Mouse (Mus musculus): ENCODE measurements around the gene Ndufs2. TPM values are rescaled to one million over a fixed set of nuclear protein-coding genes. Genes with fewer than 3 reads are reported as not detected.
A peak's percentile ranks its signal among the peaks of the same experiment; 100 is the strongest.

The Ndufs2 gene
- polyA plus RNA-seq, 1 experiment from 2014 or later, result 247 TPM

GRCm38 (mm10) chr1:171193911-171194830, 57.0 kb downstream of the Ndufs2 start:
- Histone ChIP-seq H3K27me3 (replicated peaks; ENCODE audit: control insufficient read depth, insufficient read depth, low read length) (peaks cover 33% of the 10 kb centered on the region), H3K4me1 (replicated peaks; ENCODE audit: control insufficient read depth, insufficient read depth, low read length) (peaks cover 36% of the 10 kb centered on the region), H3K27ac (ENCODE audit: low read depth) (no peak overlapping the region), H3K4me2 (ENCODE audit: low read length) (peak overlapping the region; percentile 51), H3K9me3 (ENCODE audit: control insufficient read depth, low read length) (no peaks in the 10 kb centered on the region), H3K9ac (ENCODE audit: low read length) (no peak overlapping the region), H3K4me3 (ENCODE audit: low read depth, low read length) (peak overlapping the region; percentile 27; the same call in 1 of the 2 replicates), H3K36me3 (ENCODE audit: control insufficient read depth, insufficient read depth, low read length) (no peaks in the 10 kb centered on the region)
- DNase-seq (ENCODE audit: low spot score), result no peak
- no peak for ATAC-seq (replicated peaks; ENCODE audit: low FRiP score, low TSS enrichment, low read depth)
- WGBS, result 25% methylated on average over 11 of the region's 11 CpGs

DNA sequence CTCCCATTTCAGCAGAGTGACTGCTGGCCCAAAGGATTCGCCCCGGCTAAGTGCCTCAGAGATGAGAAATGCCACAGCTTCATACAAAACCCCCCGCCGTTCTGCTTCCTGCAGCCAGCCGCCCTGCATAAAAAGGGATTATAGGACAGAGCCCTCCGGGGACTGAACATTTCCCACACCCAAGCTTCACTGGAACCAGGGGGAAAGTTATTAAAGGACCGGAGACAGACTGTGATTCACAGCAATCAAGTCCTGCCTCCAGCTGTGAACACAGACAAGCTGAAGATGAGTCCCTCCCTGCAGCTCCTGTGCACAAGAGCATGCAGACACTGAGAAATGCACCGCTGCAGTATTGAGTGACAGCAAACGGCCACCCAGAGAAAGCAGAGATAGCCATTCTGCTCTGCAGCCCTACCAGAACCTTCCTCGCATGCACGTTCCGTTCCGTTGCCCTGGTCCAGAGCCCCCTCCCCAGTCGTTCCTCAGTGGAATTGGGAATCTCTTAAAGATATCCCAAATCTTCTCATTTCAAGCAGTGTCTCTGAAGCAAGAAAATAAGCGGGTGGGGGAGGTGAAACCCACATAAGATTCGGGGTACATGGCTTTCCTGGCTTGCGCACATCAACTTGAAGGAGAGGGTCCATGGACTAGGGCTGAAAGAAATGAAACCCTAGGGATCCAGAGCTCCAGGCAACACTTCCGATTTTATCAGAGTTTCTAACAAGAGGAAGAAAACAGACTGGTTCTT, 57.9 kb downstream of the Ndufs2 start:
- no peaks in the 10 kb centered on the region for H3K36me3 ChIP-seq (ENCODE audit: control insufficient read depth, insufficient read depth, low read length)
- WGBS, result 8% methylated on average over 18 of the region's 18 CpGs

GRCm38 (mm10) chr1:171192283-171192682, 58.9 kb downstream of the Ndufs2 start:
- no peak overlapping the region for H3K27ac ChIP-seq (ENCODE audit: low read depth)
- no peak overlapping the region; the same call in 1 of the 2 replicates for H3K4me2 ChIP-seq (ENCODE audit: low read length)
- peaks cover 43% of the 10 kb centered on the region for H3K4me1 ChIP-seq (replicated peaks; ENCODE audit: control insufficient read depth, insufficient read depth, low read length)
- H3K9me3 ChIP-seq (ENCODE audit: control insufficient read depth, low read length), result no peaks in the 10 kb centered on the region
- ATAC-seq (replicated peaks; ENCODE audit: low FRiP score, low TSS enrichment, low read depth) (no peak), DNase-seq (ENCODE audit: low spot score) (no peak)
- no peak overlapping the region for H3K9ac ChIP-seq (ENCODE audit: low read length)
- no peak overlapping the region for H3K4me3 ChIP-seq (ENCODE audit: low read depth, low read length)
- no peaks in the 10 kb centered on the region for H3K36me3 ChIP-seq (ENCODE audit: control insufficient read depth, insufficient read depth, low read length)
- 46% methylated on average over 10 of the region's 10 CpGs for WGBS
- H3K27me3 ChIP-seq (replicated peaks; ENCODE audit: control insufficient read depth, insufficient read depth, low read length), result peaks cover 33% of the 10 kb centered on the region

More for the DNA sequence above, 57.9 kb downstream of the Ndufs2 start:
- H3K27me3 ChIP-seq (replicated peaks; ENCODE audit: control insufficient read depth, insufficient read depth, low read length), result peaks cover 33% of the 10 kb centered on the region
- H3K4me1 ChIP-seq (replicated peaks; ENCODE audit: control insufficient read depth, insufficient read depth, low read length), result peaks cover 43% of the 10 kb centered on the region
- H3K9ac ChIP-seq (ENCODE audit: low read length), result no peak overlapping the region
- peak overlapping the region; percentile 43; the same call in 1 of the 2 replicates for H3K27ac ChIP-seq (ENCODE audit: low read depth)
- H3K4me2 ChIP-seq (ENCODE audit: low read length), result peak overlapping the region; percentile 51
- no peak for DNase-seq (ENCODE audit: low spot score)
- H3K4me3 ChIP-seq (ENCODE audit: low read depth, low read length), result peak overlapping the region; percentile 27
- no peaks in the 10 kb centered on the region for H3K9me3 ChIP-seq (ENCODE audit: control insufficient read depth, low read length)
- ATAC-seq (replicated peaks; ENCODE audit: low FRiP score, low TSS enrichment, low read depth), result no peak

GRCm38 (mm10) chr1:171190832-171191231, 60.4 kb downstream of the Ndufs2 start:
- whole genome bisulfite sequencing, result 94% methylated on average over 9 of the region's 9 CpGs
- Histone ChIP-seq H3K27me3 (replicated peaks; ENCODE audit: control insufficient read depth, insufficient read depth, low read length) (0 out of 2 replicates have a peak, but pooled peaks cover 21% of the 10 kb centered on the region), H3K27ac (ENCODE audit: low read depth) (no peak overlapping the region), H3K9ac (ENCODE audit: low read length) (no peak overlapping the region), H3K4me2 (ENCODE audit: low read length) (no peak overlapping the region), H3K36me3 (ENCODE audit: control insufficient read depth, insufficient read depth, low read length) (no peaks in the 10 kb centered on the region), H3K9me3 (ENCODE audit: control insufficient read depth, low read length) (no peaks in the 10 kb centered on the region), H3K4me1 (replicated peaks; ENCODE audit: control insufficient read depth, insufficient read depth, low read length) (peaks cover 49% of the 10 kb centered on the region), H3K4me3 (ENCODE audit: low read depth, low read length) (no peak overlapping the region)
- ATAC-seq (replicated peaks; ENCODE audit: low FRiP score, low TSS enrichment, low read depth), result no peak
- no peak for DNase-seq (ENCODE audit: low spot score)

- Histone ChIP-seq H3K4me3 (ENCODE audit: low read depth, low read length) (no peak overlapping the region), H3K27ac (ENCODE audit: low read depth) (peak overlapping the region; percentile 40; the same call in 1 of the 2 replicates), H3K9ac (ENCODE audit: low read length) (no peak overlapping the region), H3K36me3 (ENCODE audit: control insufficient read depth, insufficient read depth, low read length) (no peaks in the 10 kb centered on the region), H3K9me3 (ENCODE audit: control insufficient read depth, low read length) (no peaks in the 10 kb centered on the region), H3K27me3 (replicated peaks; ENCODE audit: control insufficient read depth, insufficient read depth, low read length) (0 out of 2 replicates have a peak, but pooled peaks cover 11% of the 10 kb centered on the region), H3K4me2 (ENCODE audit: low read length) (peak overlapping the region; percentile 9; the same call in 1 of the 2 replicates), H3K4me1 (replicated peaks; ENCODE audit: control insufficient read depth, insufficient read depth, low read length) (peaks cover 48% of the 10 kb centered on the region)
- WGBS, result 46% methylated on average over 14 of the region's 14 CpGs
- DNase-seq (ENCODE audit: low spot score) (no peak), ATAC-seq (replicated peaks; ENCODE audit: low FRiP score, low TSS enrichment, low read depth) (no peak)
Measured at GRCm38 (mm10) chr1:171189476-171190114, 61.6 kb downstream of the Ndufs2 start.

- Histone ChIP-seq H3K9me3 (ENCODE audit: control insufficient read depth, low read length) (no peaks in the 10 kb centered on the region), H3K9ac (ENCODE audit: low read length) (no peak overlapping the region), H3K4me1 (replicated peaks; ENCODE audit: control insufficient read depth, insufficient read depth, low read length) (peaks cover 45% of the 10 kb centered on the region), H3K27me3 (replicated peaks; ENCODE audit: control insufficient read depth, insufficient read depth, low read length) (0 out of 2 replicates have a peak, but pooled peaks cover 11% of the 10 kb centered on the region), H3K4me2 (ENCODE audit: low read length) (peak overlapping the region; percentile 9; the same call in 1 of the 2 replicates), H3K27ac (ENCODE audit: low read depth) (peak overlapping the region; percentile 40; the same call in 1 of the 2 replicates), H3K4me3 (ENCODE audit: low read depth, low read length) (no peak overlapping the region), H3K36me3 (ENCODE audit: control insufficient read depth, insufficient read depth, low read length) (no peaks in the 10 kb centered on the region)
- DNase-seq (ENCODE audit: low spot score) (no peak), ATAC-seq (replicated peaks; ENCODE audit: low FRiP score, low TSS enrichment, low read depth) (no peak)
- WGBS, result 13% methylated on average over 8 of the region's 8 CpGs
Measured at GRCm38 (mm10) chr1:171189046-171189445, 62.1 kb downstream of the Ndufs2 start.

- DNase-seq (ENCODE audit: low spot score), result no peak
Measured at GRCm38 (mm10) chr1:171187851-171188700, 63.1 kb downstream of the Ndufs2 start.

More at GRCm38 (mm10) chr1:171187851-171188700, 63.1 kb downstream of the Ndufs2 start:
- Histone ChIP-seq H3K4me3 (ENCODE audit: low read depth, low read length) (no peak overlapping the region), H3K9me3 (ENCODE audit: control insufficient read depth, low read length) (no peaks in the 10 kb centered on the region), H3K27me3 (replicated peaks; ENCODE audit: control insufficient read depth, insufficient read depth, low read length) (0 out of 2 replicates have a peak, but pooled peaks cover 10% of the 10 kb centered on the region), H3K27ac (ENCODE audit: low read depth) (no peak overlapping the region), H3K4me1 (replicated peaks; ENCODE audit: control insufficient read depth, insufficient read depth, low read length) (peaks cover 39% of the 10 kb centered on the region), H3K36me3 (ENCODE audit: control insufficient read depth, insufficient read depth, low read length) (no peaks in the 10 kb centered on the region), H3K9ac (ENCODE audit: low read length) (no peak overlapping the region), H3K4me2 (ENCODE audit: low read length) (no peak overlapping the region)
- no peak for ATAC-seq (replicated peaks; ENCODE audit: low FRiP score, low TSS enrichment, low read depth)
- WGBS, result 72% methylated on average over 13 of the region's 13 CpGs

Data from intestine, embryonic 14.5 days (tissue).